ENCODE assay signal across 8 mouse cellular contexts in genomic region chr5:3893459-3894293, GRCm38 (mm10). TPM values are rescaled to one million over a fixed set of nuclear protein-coding genes. Genes with fewer than 3 reads are reported as not detected.
DNase-seq lines count a peak whose midpoint lies in the region; ATAC-seq lines count a peak whose summit lies in the region.
"Not testable (repeated sequence)": the region's sequence is repeated elsewhere in the genome, so short reads cannot be mapped to it uniquely, and the experiment has no call there.

Mterf1a (minus strand) TSS chr5:3893933.

- peak within 1 kb of the TSS; percentile 86 for H3K4me2 ChIP-seq in hindbrain, embryonic 14.5 days (replicated peaks)

- not testable (repeated sequence) for H3K9me3 ChIP-seq in hindbrain, embryonic 14.5 days (ENCODE audit: control insufficient read depth, low read length)

- peak within 1 kb of the TSS; percentile 42 for H3K4me3 ChIP-seq in hindbrain, embryonic 14.5 days (replicated peaks; ENCODE audit: low read length)

- not testable (repeated sequence) for H3K27ac ChIP-seq in hindbrain, embryonic 14.5 days

- DNase-seq in ZHBTc4 (ENCODE audit: low read depth, low spot score) = peak; percentile 29
- DNase-seq in frontal cortex, postnatal 36 days (ENCODE audit: low spot score in 2 of 2) = peak; percentile 28 to 29
- peak; percentile 45 for DNase-seq in hindbrain, embryonic 14.5 days (ENCODE audit: low spot score)
- DNase-seq in layer of hippocampus, postnatal 14 days (ENCODE audit: low spot score in 2 of 2) = peak; percentile 16 to 28
- DNase-seq in lung, postnatal 10 days = peak; percentile 20
- DNase-seq in ovary, postnatal 14 days (ENCODE audit: low spot score) = peak; percentile 22
- DNase-seq in thymus, postnatal 36 days = peak; percentile 35 to 39

- not testable (repeated sequence) for H3K36me3 ChIP-seq in hindbrain, embryonic 14.5 days (replicated peaks; ENCODE audit: control insufficient read depth, insufficient read depth)

- peak; percentile 100 for ATAC-seq in common myeloid progenitor, adult 5-6 weeks (replicated peaks; ENCODE audit: low read depth, poor library complexity, severe bottlenecking)
- peak; percentile 100 for ATAC-seq in hindbrain, embryonic 14.5 days (ENCODE audit: low FRiP score)

- not testable (repeated sequence) for H3K4me1 ChIP-seq in hindbrain, embryonic 14.5 days (replicated peaks; ENCODE audit: control insufficient read depth, insufficient read depth, low read length)

- 5% methylated on average over 8 of the region's 47 CpGs for WGBS in hindbrain, embryonic 14.5 days

- H3K9ac ChIP-seq in hindbrain, embryonic 14.5 days = peak within 1 kb of the TSS; percentile 59

- H3K27me3 ChIP-seq in hindbrain, embryonic 14.5 days (ENCODE audit: control insufficient read depth, insufficient read depth, low read length) = not testable (repeated sequence)

RNA-seq across cellular contexts. Expression of gene Mterf1a, which starts in this region (rescaled TPM):
- total RNA-seq in common myeloid progenitor, adult 5-6 weeks (2017) = 11.2 and 17.0 TPM in 2 replicates
- polyA plus RNA-seq in hindbrain, embryonic 14.5 days (2014; fragmentation: Nextera tagmentation; extraction: Ambion mirVana) = 5.9 and 7.3 TPM in 2 replicates
- total RNA-seq in layer of hippocampus, postnatal 14 days (2021) = 10 to 100 TPM in 1 of 2 experiments, 1 to 10 TPM in 1; 7.4 to 10.2 TPM
